Mouse (Mus musculus): ENCODE results near the gene Fkbp1a. TPM values are rescaled to one million over a fixed set of nuclear protein-coding genes. Genes with fewer than 3 reads are reported as not detected.

The Fkbp1a gene
- total RNA-seq, 2 experiments from 2014 or later, result 279 to 287 TPM

DNA sequence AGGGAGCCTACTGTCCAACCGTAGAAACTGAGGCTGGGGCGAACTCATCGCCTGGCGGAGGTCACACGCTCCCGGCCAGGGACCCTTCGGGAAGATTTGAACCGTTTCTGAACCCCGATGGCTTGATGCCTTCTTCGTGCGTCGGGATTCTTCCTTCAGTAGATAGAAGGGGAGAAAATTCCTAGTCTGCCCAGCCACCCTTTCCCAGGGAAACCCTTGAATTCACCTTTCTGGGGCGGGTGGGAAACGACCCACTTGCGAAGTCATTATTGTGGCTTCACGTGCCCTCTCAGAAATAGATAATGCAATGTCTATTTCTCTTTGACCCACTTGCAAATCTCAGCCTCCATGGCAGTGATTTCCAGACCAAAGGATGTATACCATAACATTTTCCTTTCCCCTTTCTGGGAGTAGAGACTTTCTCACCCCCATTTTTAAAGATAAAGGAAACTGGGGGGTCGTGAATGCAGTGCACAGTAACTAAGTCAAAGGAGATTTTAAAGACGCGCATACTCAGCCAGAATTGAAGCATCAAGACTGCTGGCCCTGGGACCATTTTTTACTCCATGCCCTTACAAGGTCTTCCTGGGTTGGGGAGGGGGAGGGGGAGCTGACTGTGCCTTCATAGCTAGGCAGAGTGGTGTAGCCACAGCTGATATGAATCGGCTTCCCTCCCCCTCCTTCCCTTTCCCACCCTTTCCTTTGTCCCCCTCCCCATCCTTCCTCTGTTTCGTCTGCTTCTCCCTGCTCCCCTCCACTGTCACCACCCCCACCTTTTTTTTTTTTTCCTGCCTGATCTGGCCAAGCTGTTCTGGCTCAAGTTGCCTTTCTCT lies 996 bp downstream of the Fkbp1a start:
- intact Hi-C loops (cut with DNase I), result loop anchor here (5.0 kb wide), 1 partner anchor 51 kb away; the partner anchor contains the start of gene Nsfl1c
- peak; percentile 61 for DNase-seq

DNA sequence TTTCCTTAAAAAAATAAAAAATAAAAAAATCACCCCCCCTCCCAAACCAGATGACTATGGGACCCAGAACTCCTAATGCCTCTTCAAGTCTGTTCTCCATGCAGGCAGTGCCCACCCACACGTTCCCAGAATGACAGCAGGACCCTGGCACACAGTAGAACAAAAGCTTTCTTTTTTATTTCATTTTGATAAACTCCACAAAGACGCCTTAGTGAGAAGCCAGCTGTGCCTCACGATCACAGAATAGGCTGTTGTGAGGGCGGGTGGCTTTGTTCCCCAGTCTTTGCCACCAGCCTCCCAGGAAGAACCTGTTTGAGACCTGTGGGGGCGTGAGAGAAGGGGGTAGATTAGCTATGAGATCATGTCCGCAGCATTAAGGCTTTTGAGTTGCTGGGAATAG lies 2.4 kb downstream of the Fkbp1a start:
- no peak for DNase-seq
- intact Hi-C loops (cut with DNase I), result loop anchor here (5.0 kb wide), 1 partner anchor 52 kb away; the partner anchor contains the start of gene Nsfl1c

DNA sequence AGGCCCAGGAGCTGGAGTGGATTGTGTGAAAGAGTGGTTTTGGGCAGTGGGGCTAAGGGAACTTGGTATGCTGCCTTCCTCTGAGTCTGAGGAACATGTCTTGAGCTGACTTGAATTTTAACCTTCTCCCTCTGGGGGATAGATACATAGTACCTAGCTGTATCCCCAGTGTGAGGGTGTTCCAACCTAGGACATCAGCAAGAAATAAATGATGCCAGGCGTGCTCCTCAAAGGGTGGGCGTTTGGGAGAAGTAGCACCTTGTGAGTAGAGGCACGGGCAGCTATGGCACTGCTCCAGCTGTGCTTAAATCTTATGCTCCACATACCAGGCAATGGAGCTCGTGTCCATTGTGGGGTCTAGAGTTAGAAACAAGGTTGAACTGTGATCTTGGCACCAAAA lies 4.3 kb downstream of the Fkbp1a start:
- DNase-seq, result no peak
- intact Hi-C loops (cut with DNase I), result no loop called here

GRCm38 (mm10) chr2:151549615-151550121 lies 7.4 kb downstream of the Fkbp1a start:
- no peak for DNase-seq
- intact Hi-C loops (cut with DNase I), result no loop called here

- intact Hi-C loops (cut with DNase I), result no loop called here
- DNase-seq, result no peak
Measured at GRCm38 (mm10) chr2:151562930-151563921, 20.9 kb downstream of the Fkbp1a start.

- no peak for DNase-seq
- intact Hi-C loops (cut with DNase I), result no loop called here
Measured at GRCm38 (mm10) chr2:151564006-151564405, 21.7 kb downstream of the Fkbp1a start.

GRCm38 (mm10) chr2:151564986-151565385 lies 22.7 kb downstream of the Fkbp1a start:
- intact Hi-C loops (cut with DNase I), result no loop called here
- no peak for DNase-seq

DNA sequence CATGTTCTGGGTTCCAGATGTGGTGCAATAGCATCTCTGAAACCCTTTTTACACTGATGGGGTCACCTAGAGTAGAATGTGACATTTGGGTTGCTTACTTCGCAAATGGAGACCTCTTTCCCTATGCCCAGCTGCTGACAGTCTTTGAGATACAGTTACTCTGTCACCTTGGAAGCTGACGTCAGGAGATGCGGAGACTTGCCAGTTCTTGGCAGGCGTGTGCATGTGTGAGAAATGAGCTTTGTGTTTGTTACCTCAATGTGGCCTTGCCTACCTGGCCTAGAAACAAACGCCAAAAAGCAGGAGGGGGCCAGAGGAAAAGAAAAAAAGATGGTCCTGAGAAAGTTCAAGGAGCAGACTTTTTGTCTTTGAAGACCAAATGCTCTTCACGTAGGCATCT lies 24.6 kb downstream of the Fkbp1a start:
- intact Hi-C loops (cut with DNase I), result no loop called here
- no peak for DNase-seq

GRCm38 (mm10) chr2:151569452-151569851 lies 27.2 kb downstream of the Fkbp1a start:
- no peak for DNase-seq
- intact Hi-C loops (cut with DNase I), result no loop called here

DNA sequence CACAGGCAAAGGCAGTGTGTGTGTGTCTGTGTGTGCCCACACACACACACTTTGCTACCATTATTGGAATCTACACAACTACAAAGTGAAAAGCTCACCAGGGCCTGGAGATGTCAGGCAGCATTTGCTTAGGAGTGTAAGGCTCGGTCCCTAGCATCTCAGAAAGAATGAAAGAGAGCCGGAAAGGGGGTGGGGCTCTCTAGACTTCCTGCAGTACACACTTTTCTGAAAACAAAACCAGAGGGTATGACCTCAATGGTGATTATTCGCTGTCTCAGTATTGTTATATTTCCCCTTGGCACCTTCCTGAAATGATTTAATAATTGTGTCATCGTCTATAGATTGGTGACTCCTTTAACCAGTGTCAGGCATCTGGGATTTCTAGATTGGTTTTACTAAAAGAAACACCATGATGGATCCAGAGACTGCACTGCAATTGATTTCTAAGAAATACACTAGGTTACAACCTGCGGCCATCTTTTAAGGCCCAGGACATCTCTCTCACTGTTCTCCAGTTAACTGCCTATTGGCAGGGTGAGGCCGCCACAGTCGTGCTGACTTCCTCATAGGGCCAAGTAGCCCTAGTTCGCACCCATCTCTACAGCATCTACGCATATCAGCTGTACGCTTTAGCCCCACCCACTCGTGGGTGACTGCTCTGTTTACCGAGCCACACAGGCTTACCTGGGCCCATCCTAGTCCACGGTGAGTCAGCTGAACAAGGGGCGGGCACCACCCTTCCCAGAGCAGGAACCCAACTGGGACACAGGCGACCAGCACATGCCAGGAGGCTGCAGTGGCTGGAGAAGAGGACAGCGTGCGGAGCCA lies 29.8 kb downstream of the Fkbp1a start, which contains the start of gene Sdcbp2:
TSS of gene Sdcbp2 (plus strand) at position 750 of the 828 bp plus-strand sequence.
- intact Hi-C loops (cut with DNase I), result no loop called here
- no peak for DNase-seq

GRCm38 (mm10) chr2:151573667-151574066 lies 31.4 kb downstream of the Fkbp1a start:
- DNase-seq, result no peak
- intact Hi-C loops (cut with DNase I), result no loop called here

DNA sequence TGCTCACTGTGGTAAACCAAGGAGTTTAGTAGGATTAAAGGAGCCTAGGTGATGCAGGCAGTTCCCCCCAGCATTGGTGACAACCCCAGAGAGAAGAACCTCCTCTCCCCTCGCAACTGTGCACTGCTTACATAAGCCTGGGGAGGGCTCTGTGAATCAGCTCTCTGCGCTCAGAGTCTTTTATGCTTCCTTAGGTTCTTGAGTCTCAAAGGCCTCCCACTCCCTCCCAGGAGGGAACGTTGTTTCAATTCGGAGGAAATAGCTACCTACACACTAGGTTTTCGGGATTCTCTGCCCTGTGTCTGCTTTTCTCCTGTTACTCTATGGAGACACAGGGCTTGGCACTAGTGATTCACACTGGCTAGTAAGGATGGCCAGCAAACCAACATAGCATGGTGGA lies 32.3 kb downstream of the Fkbp1a start:
- intact Hi-C loops (cut with DNase I), result loop anchor here (5.0 kb wide), 1 partner anchor 77 kb away; no protein-coding TSS in a partner anchor
- no peak for DNase-seq

DNA sequence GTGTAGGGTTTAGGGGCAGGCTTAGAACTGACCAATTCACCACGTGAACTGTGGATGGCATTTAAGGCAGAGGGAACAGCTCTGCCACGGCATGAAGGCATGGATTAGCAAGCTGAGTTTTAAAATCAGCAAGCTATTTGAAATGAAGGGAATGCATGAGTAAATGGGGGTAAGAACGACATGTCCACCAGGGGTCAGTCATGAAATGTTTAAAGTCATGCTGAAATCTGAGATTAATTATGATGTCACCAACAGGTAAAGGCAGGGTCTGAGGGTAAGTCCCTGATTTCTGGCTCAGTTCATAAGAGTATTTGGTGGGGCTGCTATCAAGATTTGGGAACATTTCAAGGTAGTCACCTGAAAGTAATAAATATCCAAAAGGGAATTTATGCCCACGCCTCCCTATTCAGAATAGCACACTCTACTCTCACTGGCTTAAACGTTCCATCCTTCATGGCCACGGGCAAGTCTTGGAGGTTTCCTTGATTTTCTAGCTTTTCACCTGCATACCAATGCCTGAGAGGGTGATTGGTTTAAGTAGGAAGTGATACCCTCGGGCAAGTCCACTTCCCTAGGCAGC lies 32.9 kb downstream of the Fkbp1a start:
- intact Hi-C loops (cut with DNase I), result loop anchor here (5.0 kb wide), 1 partner anchor 78 kb away; no protein-coding TSS in a partner anchor
- DNase-seq, result peak in 1 of 2 experiments; percentile 46

GRCm38 (mm10) chr2:151575699-151576389 lies 33.6 kb downstream of the Fkbp1a start:
- intact Hi-C loops (cut with DNase I), result loop anchor here (5.0 kb wide), 1 partner anchor 79 kb away; no protein-coding TSS in a partner anchor
- peak; percentile 83 to 85 for DNase-seq

- intact Hi-C loops (cut with DNase I), result loop anchor here (5.0 kb wide), 1 partner anchor 82 kb away; no protein-coding TSS in a partner anchor
- DNase-seq, result no peak
Measured at GRCm38 (mm10) chr2:151579183-151579582, 36.9 kb downstream of the Fkbp1a start.

GRCm38 (mm10) chr2:151580945-151581344 lies 38.7 kb downstream of the Fkbp1a start:
- DNase-seq, result no peak
- intact Hi-C loops (cut with DNase I), result loop anchor here (10.0 kb wide), 1 partner anchor 104 kb away; no protein-coding TSS in a partner anchor

GRCm38 (mm10) chr2:151585934-151586333 lies 43.7 kb downstream of the Fkbp1a start:
- DNase-seq, result no peak
- intact Hi-C loops (cut with DNase I), result loop anchor here (5.0 to 10.0 kb wide), 2 partner anchors 69 to 99 kb away; no protein-coding TSS in a partner anchor

DNA sequence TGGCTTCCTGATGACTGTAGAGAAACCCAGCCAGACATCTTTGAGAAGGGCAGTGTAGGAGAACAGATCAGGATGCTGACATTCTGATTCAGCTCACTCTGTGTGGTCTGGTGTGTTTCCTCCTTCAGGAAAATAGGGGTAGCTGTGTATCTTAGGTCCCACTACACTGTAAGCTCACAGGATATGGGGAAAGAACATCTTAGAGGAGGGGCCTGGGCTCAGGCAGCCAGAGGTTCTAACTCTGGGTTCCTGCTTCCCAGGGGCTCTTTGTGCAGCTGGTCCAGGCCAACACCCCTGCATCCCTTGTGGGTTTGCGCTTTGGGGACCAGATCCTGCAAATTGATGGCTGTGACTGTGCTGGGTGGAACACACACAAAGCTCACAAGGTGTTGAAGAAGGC lies 44.5 kb downstream of the Fkbp1a start:
- no peak for DNase-seq
- intact Hi-C loops (cut with DNase I), result loop anchor here (5.0 to 10.0 kb wide), 2 partner anchors 70 to 98 kb away; no protein-coding TSS in a partner anchor
